Mouse (Mus musculus) heart, postnatal 0 days (tissue): ENCODE results near the gene Pigk. TPM values are rescaled to one million over a fixed set of nuclear protein-coding genes. Genes with fewer than 3 reads are reported as not detected.

Experiments
- ATAC-seq: fragments of 200-750 bp; cut with Nextera tagmentation; 2 replicates; pipeline ENCODE4 v1.8.0; 2017; ENCODE audit warnings: low read depth, moderate number of reproducible peaks, moderate library complexity; ENCODE audit not compliant: insufficient read depth
- DNase-seq: peaks from one replicate; pipeline ENCODE4 v3.0.0-alpha.2; 2016; ENCODE audit warnings: low spot score
- H3K27ac ChIP-seq: fragments of 300-500 bp; sonication (generic); 2 replicates; pipeline ENCODE4 v1.5.1; 2014; ENCODE audit warnings: low read depth, mild to moderate bottlenecking
- H3K27me3 ChIP-seq: fragments of 300-500 bp; sonication (generic); 2 replicates; pipeline ENCODE4 v1.6.1; 2014; ENCODE audit warnings: low read length, mixed read lengths; ENCODE audit not compliant: control insufficient read depth, insufficient read depth
- H3K36me3 ChIP-seq: fragments of 300-500 bp; sonication (generic); replicated peaks from 2 replicates; pipeline ENCODE4 v1.6.1; 2014; ENCODE audit warnings: low read length, mixed read lengths; ENCODE audit not compliant: control insufficient read depth, insufficient read depth
- H3K4me1 ChIP-seq: fragments of 300-500 bp; sonication (generic); 2 replicates; pipeline ENCODE4 v1.6.1; 2014; ENCODE audit warnings: antibody characterized with exemption; ENCODE audit not compliant: control insufficient read depth, insufficient read depth
- H3K4me2 ChIP-seq: fragments of 300-500 bp; sonication (generic); 2 replicates; pipeline ENCODE4 v1.6.1; 2014; ENCODE audit warnings: low read depth, mild to moderate bottlenecking, low read length, moderate library complexity
- H3K4me3 ChIP-seq: fragments of 300-500 bp; sonication (generic); 2 replicates; pipeline ENCODE4 v1.5.1; 2014; ENCODE audit warnings: low read depth, low read length
- H3K9ac ChIP-seq: fragments of 300-500 bp; sonication (generic); replicated peaks from 2 replicates; pipeline ENCODE4 v1.6.1; 2014; ENCODE audit warnings: low read depth, low read length, mixed read lengths
- H3K9me3 ChIP-seq: fragments of 300-500 bp; sonication (generic); replicated peaks from 2 replicates; pipeline ENCODE4 v1.6.1; 2016; ENCODE audit warnings: low read length; ENCODE audit not compliant: control insufficient read depth
- CTCF ChIP-seq: IDR thresholded peaks from 2 replicates; pipeline ENCODE4 v1.5.1; 2016; ENCODE audit warnings: antibody characterized with exemption, control low read depth, low read depth
- EP300 ChIP-seq: IDR thresholded peaks from 2 replicates; pipeline ENCODE4 v1.6.1; 2016; ENCODE audit warnings: antibody characterized with exemption, low read depth
- WGBS: fragments of 180-500 bp; shearing (Covaris S2); extraction: QIAGEN DNeasy Blood & Tissue Kit; methylation state at CpG from one replicate; pipeline ENCODE4 v1.1.7; 2014; 5-methylcytosine and 5-hydroxymethylcytosine counted together
- polyA plus RNA-seq: library from polyadenylated mRNA; unstranded; fragments of >200 nt; fragmentation: Nextera tagmentation; extraction: Ambion mirVana; gene quantifications from 2 replicates; pipeline ENCODE4 v1.2.1, GENCODE M21; 2015
- total RNA-seq: library from RNA; depleted of rRNA; stranded (reverse); fragments of >200 nt; gene quantifications from 2 replicates; pipeline ENCODE4 v1.2.3, GENCODE M21; 2014; ENCODE audit warnings: low replicate concordance

Gene Pigk
- total and polyA plus RNA-seq, 2 experiments from 2014 or later, result 17.8 to 28.4 TPM

DNA sequence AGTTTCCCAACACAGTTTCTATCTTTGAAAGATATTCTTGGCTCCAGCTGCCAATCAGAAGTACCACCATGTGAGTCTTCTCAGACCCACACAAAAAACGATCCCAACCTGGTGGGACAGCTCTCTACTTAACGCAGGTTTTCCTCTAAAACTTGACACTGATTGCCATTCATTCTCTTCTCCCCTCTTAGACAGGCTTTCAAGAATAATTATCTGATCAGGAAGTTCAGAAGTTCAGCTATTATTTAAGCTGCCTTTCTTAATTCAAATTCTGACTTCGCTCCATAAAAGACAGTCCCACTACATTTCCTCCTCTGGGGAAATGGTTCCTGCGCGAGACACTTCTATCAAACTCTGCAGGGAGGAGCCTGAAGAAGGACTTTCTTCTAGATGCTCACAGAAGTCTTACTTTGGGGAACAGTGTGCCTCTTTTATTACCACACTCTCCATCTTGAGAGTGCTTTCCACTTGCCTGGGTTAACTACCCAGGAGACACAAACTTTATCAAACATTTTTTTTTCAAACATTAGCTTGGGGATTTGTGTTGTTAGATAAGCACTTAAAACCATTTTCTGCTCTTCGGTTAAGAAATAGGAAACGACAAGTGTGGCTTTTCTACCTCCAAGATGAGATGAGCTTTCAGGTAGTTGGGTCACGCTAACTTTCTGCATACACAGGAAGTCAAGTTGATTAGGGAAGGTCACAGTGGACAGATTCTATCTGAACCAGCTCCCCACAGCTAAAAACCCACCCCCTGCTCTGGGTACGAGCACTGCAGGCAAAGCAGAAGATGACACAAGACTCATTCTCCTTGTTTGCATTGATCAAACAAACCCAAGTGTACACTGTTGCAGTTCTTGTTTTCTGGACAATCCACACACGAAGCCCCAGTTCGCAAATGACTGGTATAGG, 238.0 kb downstream of the Pigk start:
- TF ChIP-seq EP300 (no peak), CTCF (no peak)
- Histone ChIP-seq H3K4me3 (no peak overlapping the region), H3K27me3 (0 out of 2 replicates have a peak, but pooled peaks cover 2% of the 10 kb centered on the region), H3K27ac (no peak overlapping the region), H3K9me3 (no peaks in the 10 kb centered on the region), H3K4me1 (no peaks in the 10 kb centered on the region), H3K36me3 (no peaks in the 10 kb centered on the region), H3K4me2 (no peak overlapping the region), H3K9ac (no peak overlapping the region)
- ATAC-seq, result no peak
- WGBS, result 64% methylated on average over 11 of the region's 11 CpGs
- no peak for DNase-seq

DNA sequence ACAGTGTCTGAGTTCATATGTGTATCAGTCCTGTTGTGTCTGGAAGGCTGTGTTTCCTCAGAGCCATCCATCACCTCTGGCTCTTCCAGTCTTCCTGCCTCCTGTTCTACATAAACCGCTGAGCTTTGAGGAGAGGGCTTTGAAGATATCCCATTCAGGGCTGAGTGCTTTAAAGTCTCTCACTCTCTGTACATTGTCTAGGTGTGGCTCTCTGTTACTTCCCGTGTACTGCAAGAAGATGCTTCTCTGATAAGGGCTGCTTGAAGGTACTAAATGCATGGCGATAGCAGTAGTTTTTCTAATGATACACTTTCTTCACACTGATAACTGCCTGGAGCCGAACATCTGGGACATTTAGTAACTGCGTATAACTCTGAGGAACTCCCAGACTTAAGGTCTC, 242.1 kb downstream of the Pigk start:
- 0 out of 2 replicates have a peak, but pooled peaks cover 2% of the 10 kb centered on the region for H3K27me3 ChIP-seq
- 52% methylated on average over 5 of the region's 5 CpGs for WGBS
- H3K4me3 ChIP-seq, result no peak overlapping the region
- ATAC-seq (no peak), DNase-seq (no peak)
- TF ChIP-seq CTCF (no peak), EP300 (no peak)
- no peak overlapping the region for H3K27ac ChIP-seq
- no peaks in the 10 kb centered on the region for H3K36me3 ChIP-seq
- H3K4me1 ChIP-seq, result no peaks in the 10 kb centered on the region
- H3K9ac ChIP-seq, result no peak overlapping the region
- no peaks in the 10 kb centered on the region for H3K9me3 ChIP-seq
- no peak overlapping the region for H3K4me2 ChIP-seq

DNA sequence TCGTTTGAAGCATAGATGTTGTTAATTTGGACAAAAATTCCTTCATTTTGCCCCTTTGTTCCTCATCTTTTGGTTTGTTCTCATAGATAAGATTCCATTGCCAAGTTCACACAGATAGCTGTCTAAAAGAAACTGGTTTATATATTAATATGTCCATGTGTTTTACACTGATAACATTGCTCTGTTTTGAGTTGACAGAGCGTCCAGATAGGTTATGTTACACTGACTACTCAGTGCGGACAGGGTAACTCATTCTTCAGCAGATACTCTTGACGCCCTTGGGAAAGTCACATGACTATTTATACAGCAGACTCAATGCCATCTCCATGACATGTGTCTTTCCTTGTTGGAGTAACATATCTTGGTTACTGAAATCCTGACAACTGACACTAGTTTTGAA, 242.9 kb downstream of the Pigk start:
- DNase-seq (no peak), ATAC-seq (no peak)
- H3K9me3 ChIP-seq, result no peaks in the 10 kb centered on the region
- H3K4me2 ChIP-seq, result no peak overlapping the region
- H3K27ac ChIP-seq, result no peak overlapping the region
- H3K36me3 ChIP-seq, result no peaks in the 10 kb centered on the region
- H3K4me3 ChIP-seq, result no peak overlapping the region
- no peak for TF ChIP-seq EP300
- TF ChIP-seq CTCF, result no peak
- H3K4me1 ChIP-seq, result no peaks in the 10 kb centered on the region
- H3K27me3 ChIP-seq, result 0 out of 2 replicates have a peak, but pooled peaks cover 2% of the 10 kb centered on the region
- no peak overlapping the region for H3K9ac ChIP-seq
- WGBS, result 64% methylated on average over 4 of the region's 4 CpGs

DNA sequence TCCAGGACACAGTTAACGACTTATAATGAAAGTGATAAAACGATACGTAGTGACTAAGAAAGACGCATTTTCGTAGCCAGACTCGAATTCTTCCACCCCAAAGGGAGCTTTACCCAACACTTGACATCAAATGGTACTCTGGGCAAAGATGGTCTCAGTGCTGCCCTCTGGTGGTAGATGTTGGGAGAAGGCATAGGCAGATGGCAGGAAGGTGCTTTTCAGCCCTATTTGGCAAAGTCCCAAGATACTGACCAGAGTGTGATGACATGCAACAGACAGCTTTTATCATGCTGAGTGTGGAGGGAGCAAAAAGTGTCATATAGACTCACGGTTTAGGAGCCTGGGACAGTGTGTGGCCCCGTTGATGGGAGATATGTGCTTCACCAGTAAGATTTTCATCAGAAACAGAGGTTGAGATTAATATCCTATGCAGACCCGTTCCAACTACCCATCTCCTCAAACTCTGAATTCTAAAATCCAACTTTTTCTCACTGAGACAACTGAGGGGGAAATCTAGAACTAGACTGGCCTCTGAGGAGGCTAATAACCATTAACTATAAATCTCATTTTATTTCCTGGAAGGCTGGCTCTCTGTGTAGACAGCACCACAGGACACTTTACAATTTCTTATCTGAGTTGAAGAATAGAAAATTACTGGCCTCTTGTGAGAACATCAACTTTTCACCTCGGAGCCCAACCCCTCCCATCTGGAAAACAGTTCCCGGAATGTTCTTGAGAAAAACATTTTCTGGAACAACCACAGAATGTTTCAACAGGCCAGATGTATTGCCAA, 244.7 kb downstream of the Pigk start:
- H3K4me1 ChIP-seq, result no peaks in the 10 kb centered on the region
- no peak for ATAC-seq
- WGBS, result 56% methylated on average over 11 of the region's 11 CpGs
- DNase-seq, result no peak
- H3K27me3 ChIP-seq, result 0 out of 2 replicates have a peak, but pooled peaks cover 2% of the 10 kb centered on the region
- TF ChIP-seq EP300 (no peak), CTCF (peak; percentile 64)
- no peaks in the 10 kb centered on the region for H3K9me3 ChIP-seq
- H3K36me3 ChIP-seq, result no peaks in the 10 kb centered on the region
- H3K4me2 ChIP-seq, result no peak overlapping the region
- H3K27ac ChIP-seq, result no peak overlapping the region
- no peak overlapping the region for H3K4me3 ChIP-seq
- no peak overlapping the region for H3K9ac ChIP-seq

DNA sequence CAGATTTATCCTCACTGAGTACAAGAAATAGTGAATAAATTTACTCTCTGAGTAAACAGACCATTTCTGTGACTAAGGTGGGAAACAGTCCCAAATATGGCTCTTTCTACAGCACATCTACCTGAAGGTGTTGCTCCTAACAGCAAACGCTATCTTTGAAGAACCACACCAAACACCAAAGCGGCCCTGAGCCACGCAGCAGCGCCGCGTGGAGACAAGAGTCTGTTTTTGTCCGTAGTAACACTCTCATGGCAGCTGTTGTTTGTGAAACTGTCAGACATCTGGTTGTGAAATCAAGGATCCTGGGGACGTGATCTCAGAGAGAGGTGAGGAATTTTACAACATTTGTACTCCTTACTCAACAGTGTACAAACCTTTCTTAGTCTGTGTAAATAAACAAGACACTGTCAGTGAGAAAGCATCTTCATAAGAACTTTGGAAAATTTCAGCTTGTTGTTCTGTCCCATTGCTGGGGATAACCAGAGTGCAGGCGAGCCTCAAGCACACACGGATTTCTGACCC, 248.0 kb downstream of the Pigk start:
- H3K4me2 ChIP-seq, result no peak overlapping the region

More for the DNA sequence above, 248.0 kb downstream of the Pigk start:
- Histone ChIP-seq H3K27me3 (no peaks in the 10 kb centered on the region), H3K36me3 (no peaks in the 10 kb centered on the region), H3K4me1 (no peaks in the 10 kb centered on the region), H3K9me3 (no peaks in the 10 kb centered on the region), H3K4me3 (no peak overlapping the region), H3K27ac (no peak overlapping the region), H3K9ac (no peak overlapping the region)
- no peak for TF ChIP-seq EP300
- no peak for TF ChIP-seq CTCF
- WGBS, result 66% methylated on average over 10 of the region's 10 CpGs
- DNase-seq (no peak), ATAC-seq (no peak)
